Mouse (Mus musculus): ENCODE data around the gene Prl7c1. TPM values are rescaled to one million over a fixed set of nuclear protein-coding genes. Genes with fewer than 3 reads are reported as not detected.

The Prl7c1 gene
- polyA plus RNA-seq, 1 experiment = not detected

Other genes starting within 250 kb of the Prl7c1 start
- gene Prl8a9, start 216.2 kb downstream of the Prl7c1 start, polyA plus RNA-seq (2011; ENCODE audit: insufficient read depth, insufficient read length, low read depth, missing spikeins) = 5.0 and 10.1 TPM in 2 replicates
- gene Prl8a1, start 198.6 kb downstream of the Prl7c1 start, polyA plus RNA-seq (2011; ENCODE audit: insufficient read depth, insufficient read length, low read depth, missing spikeins) = not detected in 2 replicates
- gene Prl7b1, start 170.2 kb downstream of the Prl7c1 start, polyA plus RNA-seq (2011; ENCODE audit: insufficient read depth, insufficient read length, low read depth, missing spikeins) = not detected in 2 replicates
- 0.96 and 1.1 TPM in 2 replicates for gene Prl7a1, start 138.3 kb downstream of the Prl7c1 start, polyA plus RNA-seq (2011; ENCODE audit: insufficient read depth, insufficient read length, low read depth, missing spikeins)
- gene Prl7a2, start 112.8 kb downstream of the Prl7c1 start, polyA plus RNA-seq (2011; ENCODE audit: insufficient read depth, insufficient read length, low read depth, missing spikeins) = 1.2 and 2.5 TPM in 2 replicates
- gene Prl7d1, start 64.1 kb downstream of the Prl7c1 start, polyA plus RNA-seq (2011; ENCODE audit: insufficient read depth, insufficient read length, low read depth, missing spikeins) = 1.2 TPM in 2 replicates
- gene Prl2a1, start 20.9 kb upstream of the Prl7c1 start, polyA plus RNA-seq (2011; ENCODE audit: insufficient read depth, insufficient read length, low read depth, missing spikeins) = 1.3 and 5.5 TPM in 2 replicates
- gene Prl2c1, start 68.5 kb upstream of the Prl7c1 start, polyA plus RNA-seq (2011; ENCODE audit: insufficient read depth, insufficient read length, low read depth, missing spikeins) = not detected in 2 replicates
- not detected in 2 replicates for gene Prl4a1, start 235.4 kb upstream of the Prl7c1 start, polyA plus RNA-seq (2011; ENCODE audit: insufficient read depth, insufficient read length, low read depth, missing spikeins)

Data from ES-Bruce4 (cell line).